Mouse (Mus musculus): Measurements from ENCODE around the gene Slc12a1.

DNA sequence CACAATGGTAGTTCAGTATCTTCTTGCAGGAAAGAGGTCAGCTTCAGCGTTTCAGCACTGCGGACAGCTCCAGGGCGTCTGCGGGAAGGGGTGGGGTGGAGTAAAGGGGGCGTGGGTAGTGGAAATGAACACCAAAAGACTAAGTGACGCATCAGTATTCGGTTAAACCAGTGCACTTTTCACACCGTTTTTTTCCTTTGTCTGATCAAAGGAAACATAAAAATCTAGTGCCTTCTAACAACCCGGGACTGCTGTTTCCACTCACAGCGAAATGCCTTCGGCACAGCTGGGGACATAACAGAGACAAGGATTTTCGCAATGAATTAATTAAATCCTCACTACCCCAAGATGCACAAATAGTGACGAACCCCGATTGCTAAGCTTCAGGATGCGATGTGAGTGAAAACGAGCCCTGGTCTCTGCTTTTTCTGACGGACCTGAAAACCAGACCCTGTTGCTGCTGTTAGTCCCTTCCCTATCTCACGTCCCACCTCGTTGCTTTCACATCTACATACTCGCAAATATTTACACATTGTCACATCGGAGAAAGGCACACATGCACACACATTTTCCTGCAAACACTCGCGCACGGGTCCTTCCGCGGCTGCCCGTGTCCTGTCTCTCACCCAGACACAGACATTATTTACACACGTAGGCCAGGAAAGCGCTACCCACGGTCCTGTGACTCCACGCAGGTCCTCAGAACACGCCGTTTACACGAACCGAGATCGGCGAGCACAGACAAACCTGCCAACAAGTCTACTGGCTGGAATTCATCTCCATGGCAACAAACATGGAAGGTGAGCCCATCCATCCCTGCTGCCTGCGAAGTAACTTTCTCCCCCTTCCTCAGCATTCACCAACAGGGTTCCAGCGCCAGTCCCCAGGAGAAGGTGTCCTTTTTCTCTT lies 16.1 kb upstream of the Slc12a1 start, which contains the start of gene Ctxn2:
- TF ChIP-seq POLR2A (IDR thresholded peaks at IDR 0.05; ENCODE audit: low read depth, low read length) (no peak), CTCF (IDR thresholded peaks at IDR 0.05; ENCODE audit: extremely low read depth, insufficient read length, insufficient replicate concordance, low read depth, low read length) (no peak)

All from small intestine, adult 2 months (tissue).